Mouse (Mus musculus): ENCODE measurements at regions not wholly inside any gene's neighbourhood (a gene's known extent, or its start where the extent isn't known, plus 50 kb on each side); places are given as distances from the start of the nearest gene placed in this dataset.
"Not testable (repeated sequence)": the region's sequence is repeated elsewhere in the genome, so short reads cannot be mapped to it uniquely, and the experiment has no call there.

- DNase-seq (ENCODE audit: low read depth, low spot score) = no peak
These were observed 506.1 kb upstream of the Ccng1 start for GRCm38 (mm10) chr11:41261254-41261653.

GRCm38 (mm10) chr11:41259915-41260619, 505.0 kb upstream of the Ccng1 start:
- peak; percentile 23 for DNase-seq (ENCODE audit: low read depth, low spot score)

- DNase-seq (ENCODE audit: low read depth, low spot score) = not testable (repeated sequence)
These were observed 459.4 kb upstream of the Ccng1 start for GRCm38 (mm10) chr11:41214501-41214900.

GRCm38 (mm10) chr11:41202228-41202627, 447.1 kb upstream of the Ccng1 start:
- peak; percentile 45 for DNase-seq (ENCODE audit: low read depth, low spot score)

GRCm38 (mm10) chr11:41193981-41194380, 438.9 kb upstream of the Ccng1 start:
- DNase-seq (ENCODE audit: low read depth, low spot score) = peak; percentile 73

GRCm38 (mm10) chr11:41160492-41161175, 405.5 kb upstream of the Ccng1 start:
- peak; percentile 27 for DNase-seq (ENCODE audit: low read depth, low spot score)

- peak; percentile 87 for DNase-seq (ENCODE audit: low read depth, low spot score)
These were observed 404.8 kb upstream of the Ccng1 start for GRCm38 (mm10) chr11:41159927-41160326.

- peak; percentile 96 for DNase-seq (ENCODE audit: low read depth, low spot score)
These were observed 403.9 kb upstream of the Ccng1 start for GRCm38 (mm10) chr11:41158761-41159596.

GRCm38 (mm10) chr11:41157321-41157720, 402.2 kb upstream of the Ccng1 start:
- DNase-seq (ENCODE audit: low read depth, low spot score) = peak; percentile 46
